Mouse (Mus musculus) heart, postnatal 10 days (tissue): Measurements from ENCODE around the gene Mccc2. TPM values are rescaled to one million over a fixed set of nuclear protein-coding genes. Genes with fewer than 3 reads are reported as not detected.
"Not testable (repeated sequence)": the region's sequence is repeated elsewhere in the genome, so short reads cannot be mapped to it uniquely, and the experiment has no call there.

ENCODE experiments used
- DNase-seq, 2 experiments: peaks; one replicate each; pipeline ENCODE4 v3.0.0; 2021
- intact Hi-C: fragments of 180-260 bp; cut with DNase I; formaldehyde crosslinking; loops from one replicate; pipeline ENCODE4 v1.15.1; 2025
- total RNA-seq, 2 experiments: library from RNA; stranded (reverse); gene quantifications; 2 replicates each; pipeline ENCODE4 v1.2.3; 2021

The Mccc2 gene
- total RNA-seq = 10 to 100 TPM; 36.1 to 38.3 TPM

GRCm38 (mm10) chr13:100014906-100015895 is at the start of gene Mccc2:
Gene Mccc2, minus strand, starts transcription at chr13:100015639.
- DNase-seq = peak; percentile 89 to 90
- intact Hi-C loops = loop anchor here (5.0 kb wide), 1 partner anchor 663 kb away; no protein-coding TSS in a partner anchor

- intact Hi-C loops = no loop called here
- no peak for DNase-seq
Measured at GRCm38 (mm10) chr13:100063936-100064335, 48.5 kb upstream of the Mccc2 start.

- peak in 1 of 2 experiments; percentile 7 for DNase-seq
- intact Hi-C loops = not testable (repeated sequence)
Measured at GRCm38 (mm10) chr13:100057738-100058137, 42.3 kb upstream of the Mccc2 start.

- intact Hi-C loops = no loop called here
- no peak for DNase-seq
Measured at GRCm38 (mm10) chr13:100026013-100026412, 10.6 kb upstream of the Mccc2 start.

GRCm38 (mm10) chr13:100016891-100017290 is 1.5 kb upstream of the Mccc2 start:
- intact Hi-C loops = loop anchor here (5.0 kb wide), 1 partner anchor 665 kb away; no protein-coding TSS in a partner anchor

GRCm38 (mm10) chr13:100015937-100016336 is 498 bp upstream of the Mccc2 start:
- intact Hi-C loops = loop anchor here (5.0 kb wide), 1 partner anchor 664 kb away; no protein-coding TSS in a partner anchor
- no peak for DNase-seq

More at GRCm38 (mm10) chr13:100016891-100017290, 1.5 kb upstream of the Mccc2 start:
- DNase-seq = no peak

- DNase-seq = no peak
- intact Hi-C loops = no loop called here
Measured at GRCm38 (mm10) chr13:100005911-100006496, 9.4 kb downstream of the Mccc2 start.

- peak; percentile 94 for DNase-seq
- intact Hi-C loops = loop anchor here (5.0 kb wide), 1 partner anchor 139 kb away; no protein-coding TSS in a partner anchor
Measured at GRCm38 (mm10) chr13:100001790-100002196, 13.6 kb downstream of the Mccc2 start.

GRCm38 (mm10) chr13:99999078-99999477 is 16.4 kb downstream of the Mccc2 start:
- intact Hi-C loops = no loop called here
- no peak for DNase-seq

GRCm38 (mm10) chr13:99998099-99998498 is 17.3 kb downstream of the Mccc2 start:
- intact Hi-C loops = no loop called here
- DNase-seq = no peak

GRCm38 (mm10) chr13:99989592-99989991 is 25.8 kb downstream of the Mccc2 start:
- intact Hi-C loops = no loop called here
- no peak for DNase-seq

- DNase-seq = no peak
- intact Hi-C loops = no loop called here
Measured at GRCm38 (mm10) chr13:99983320-99983719, 32.1 kb downstream of the Mccc2 start.

GRCm38 (mm10) chr13:99979406-99979805 is 36.0 kb downstream of the Mccc2 start:
- intact Hi-C loops = no loop called here
- DNase-seq = no peak

- DNase-seq = no peak
- intact Hi-C loops = no loop called here
Measured at GRCm38 (mm10) chr13:99970089-99970488, 45.4 kb downstream of the Mccc2 start.

- intact Hi-C loops = no loop called here
- DNase-seq = no peak
Measured at GRCm38 (mm10) chr13:99967013-99967678, 48.3 kb downstream of the Mccc2 start.

GRCm38 (mm10) chr13:99963814-99964213 is 51.6 kb downstream of the Mccc2 start:
- intact Hi-C loops = no loop called here
- DNase-seq = no peak

GRCm38 (mm10) chr13:99961661-99962060 is 53.8 kb downstream of the Mccc2 start:
- no peak for DNase-seq
- intact Hi-C loops = no loop called here

GRCm38 (mm10) chr13:99955591-99955944 is 59.9 kb downstream of the Mccc2 start:
- no peak for DNase-seq
- intact Hi-C loops = no loop called here

- intact Hi-C loops = no loop called here
- no peak for DNase-seq
Measured at GRCm38 (mm10) chr13:99954902-99955590, 60.4 kb downstream of the Mccc2 start.

- intact Hi-C loops = no loop called here
- DNase-seq = peak in 1 of 2 experiments; percentile 3
Measured at GRCm38 (mm10) chr13:99947417-99947816, 68.0 kb downstream of the Mccc2 start.
